Mouse (Mus musculus): ENCODE measurements at regions not wholly inside any gene's neighbourhood (a gene's known extent, or its start where the extent isn't known, plus 50 kb on each side); places are given as distances from the start of the nearest gene placed in this dataset.

DNA sequence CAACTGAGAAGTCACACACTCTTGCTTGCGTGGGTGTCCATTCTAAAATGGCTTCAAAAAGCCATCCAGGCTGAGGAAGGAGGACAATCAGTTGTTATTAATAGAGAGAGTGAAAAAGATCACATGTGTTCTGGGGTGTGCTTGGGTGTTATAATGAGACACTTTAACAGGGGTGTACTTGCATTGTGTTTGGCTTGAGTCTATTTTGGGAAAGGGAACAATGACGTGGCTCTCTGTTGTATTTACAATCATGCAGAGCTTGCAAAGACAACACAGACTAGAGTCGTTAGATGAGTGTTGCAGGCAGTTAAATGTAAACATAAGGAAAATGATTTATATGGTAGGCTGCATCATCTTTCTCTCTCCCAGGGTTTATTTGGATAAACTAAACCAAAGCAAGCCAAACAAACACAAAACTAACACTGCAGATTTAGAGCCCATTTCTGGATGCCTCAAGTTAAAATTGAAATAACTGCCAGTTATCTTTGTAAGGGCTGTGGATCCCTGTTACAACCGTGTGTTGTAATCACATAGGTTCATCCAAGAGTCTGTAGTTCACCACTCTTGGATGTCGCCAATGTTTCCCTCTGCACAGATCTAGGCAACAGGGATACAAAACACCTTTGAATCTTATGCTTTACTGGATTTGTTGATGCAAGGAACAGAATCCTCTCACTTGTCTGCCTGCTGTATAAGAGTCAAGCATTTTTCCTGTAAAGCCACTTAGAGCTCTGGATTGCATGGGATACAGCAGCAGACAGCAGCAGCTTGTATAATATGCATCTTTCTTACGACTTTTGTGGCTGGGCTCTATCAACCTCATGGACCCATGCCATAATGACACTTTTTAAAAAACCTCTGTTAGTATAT lies 139.9 kb upstream of the Rgmb start:
- ATAC-seq (ENCODE audit: insufficient read depth, low FRiP score, low read depth): no peak; the same call in 1 of the 2 replicates

DNA sequence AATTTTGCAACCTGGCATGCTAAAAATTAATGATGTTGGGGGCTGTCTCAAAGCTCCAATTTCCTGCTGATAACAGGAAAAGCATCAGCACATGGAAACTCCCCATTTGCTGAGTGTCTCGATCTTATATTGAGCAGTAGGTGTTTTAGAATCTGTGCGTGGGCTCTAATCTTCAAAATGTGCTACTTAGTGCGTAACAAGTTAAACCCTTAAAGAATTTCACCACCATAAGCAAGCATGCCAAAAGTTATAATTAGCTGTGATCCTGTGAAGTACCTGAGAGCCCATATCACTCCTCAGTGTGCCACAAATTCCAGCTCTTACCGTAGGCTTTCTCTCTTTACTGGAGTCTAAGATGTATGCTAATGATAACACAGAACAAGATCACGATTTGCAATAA lies 137.5 kb upstream of the Rgmb start:
- H3K27me3 ChIP-seq (replicated peaks): no peaks in the 10 kb centered on the region
- no peaks in the 10 kb centered on the region for H3K9me3 ChIP-seq
- H3K4me3 ChIP-seq (replicated peaks): no peak overlapping the region
- H3K27ac ChIP-seq: no peak overlapping the region
- no peaks in the 10 kb centered on the region for H3K36me3 ChIP-seq
- H3K4me2 ChIP-seq: no peak overlapping the region
- 76% methylated on average over 5 of the region's 5 CpGs for WGBS
- ATAC-seq (ENCODE audit: insufficient read depth, low FRiP score, low read depth): no peak
- H3K4me1 ChIP-seq: no peaks in the 10 kb centered on the region
- H3K9ac ChIP-seq: no peak overlapping the region

More for the DNA sequence above, 139.9 kb upstream of the Rgmb start:
- 42% methylated on average over 6 of the region's 6 CpGs for WGBS
- no peaks in the 10 kb centered on the region for H3K9me3 ChIP-seq
- H3K4me2 ChIP-seq: no peak overlapping the region
- no peaks in the 10 kb centered on the region for H3K27me3 ChIP-seq (replicated peaks)
- peak overlapping the region; percentile 45; the same call in 1 of the 2 replicates for H3K27ac ChIP-seq
- H3K36me3 ChIP-seq: no peaks in the 10 kb centered on the region
- no peak overlapping the region for H3K9ac ChIP-seq
- H3K4me1 ChIP-seq: no peaks in the 10 kb centered on the region
- H3K4me3 ChIP-seq (replicated peaks): no peak overlapping the region

DNA sequence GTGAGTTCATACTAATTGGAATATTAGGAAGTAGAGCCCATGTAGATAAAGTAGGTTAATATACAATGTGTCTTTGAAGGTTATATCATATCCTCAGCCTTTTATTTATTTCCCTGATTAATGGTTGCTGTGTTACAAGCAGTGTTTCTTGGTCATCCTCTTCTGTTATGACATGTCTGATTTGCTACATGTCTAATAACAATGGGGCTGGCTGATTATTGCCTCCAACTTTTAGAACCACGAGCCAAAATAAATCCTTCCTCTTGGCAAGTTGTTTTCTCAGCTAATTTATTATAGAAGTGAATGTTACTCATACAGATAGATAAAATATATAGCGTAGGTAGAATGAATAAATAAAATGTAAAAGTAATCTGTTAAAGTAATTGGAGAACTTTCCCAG lies 124.8 kb upstream of the Rgmb start:
- H3K9ac ChIP-seq: no peak overlapping the region
- no peak overlapping the region for H3K27ac ChIP-seq
- no peaks in the 10 kb centered on the region for H3K36me3 ChIP-seq
- WGBS: 57% methylated on average over 2 of the region's 2 CpGs
- no peak overlapping the region for H3K4me3 ChIP-seq (replicated peaks)
- H3K9me3 ChIP-seq: no peaks in the 10 kb centered on the region
- no peaks in the 10 kb centered on the region for H3K27me3 ChIP-seq (replicated peaks)
- no peak overlapping the region for H3K4me2 ChIP-seq
- no peaks in the 10 kb centered on the region for H3K4me1 ChIP-seq
- ATAC-seq (ENCODE audit: insufficient read depth, low FRiP score, low read depth): no peak

DNA sequence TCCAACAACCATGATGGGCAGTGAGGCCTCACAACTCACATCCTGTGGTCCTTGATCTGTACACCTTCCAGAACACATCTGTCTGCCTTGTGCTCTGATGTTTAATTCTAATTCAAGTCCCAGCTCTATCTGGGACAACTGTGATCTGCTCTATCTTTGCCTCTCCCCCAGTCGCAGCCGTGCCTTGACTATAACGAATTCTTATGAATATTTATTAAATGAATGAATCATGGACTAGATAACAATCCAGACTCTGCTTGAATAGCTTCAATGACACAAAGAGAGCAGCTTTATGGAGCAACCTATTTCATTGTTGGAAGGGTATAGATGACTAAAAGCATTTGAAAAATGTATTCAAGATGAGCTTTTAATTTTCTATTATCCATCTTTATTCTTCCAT lies 120.8 kb upstream of the Rgmb start:
- no peak overlapping the region for H3K4me3 ChIP-seq (replicated peaks)
- no peak overlapping the region for H3K9ac ChIP-seq
- 84% methylated on average over 3 of the region's 3 CpGs for WGBS
- no peak overlapping the region for H3K4me2 ChIP-seq
- no peaks in the 10 kb centered on the region for H3K36me3 ChIP-seq
- no peak overlapping the region for H3K27ac ChIP-seq
- no peaks in the 10 kb centered on the region for H3K27me3 ChIP-seq (replicated peaks)
- no peaks in the 10 kb centered on the region for H3K4me1 ChIP-seq
- no peaks in the 10 kb centered on the region for H3K9me3 ChIP-seq
- ATAC-seq (ENCODE audit: insufficient read depth, low FRiP score, low read depth): no peak

DNA sequence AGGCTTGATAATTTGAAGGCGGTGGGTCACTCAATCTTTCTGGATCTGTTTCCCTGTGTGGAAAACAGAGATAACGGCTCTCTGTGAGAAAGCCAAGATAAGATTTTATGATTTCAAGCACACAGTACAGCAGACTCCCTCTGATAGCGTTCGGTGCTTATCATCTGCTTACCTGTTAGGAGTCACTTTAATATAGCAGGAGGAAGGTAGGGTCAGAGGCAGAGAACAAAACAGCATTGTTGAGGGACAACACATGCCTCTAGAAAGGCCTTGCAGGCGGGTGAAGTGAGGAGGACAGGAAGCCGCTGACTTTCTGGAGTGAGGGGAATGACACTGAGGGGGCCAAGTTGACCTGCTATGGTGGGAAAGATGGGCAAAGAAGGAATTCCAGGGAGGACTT lies 118.9 kb upstream of the Rgmb start:
- 46% methylated on average over 6 of the region's 6 CpGs for WGBS
- no peaks in the 10 kb centered on the region for H3K9me3 ChIP-seq
- H3K27me3 ChIP-seq (replicated peaks): no peaks in the 10 kb centered on the region
- H3K27ac ChIP-seq: no peak overlapping the region
- H3K4me1 ChIP-seq: no peaks in the 10 kb centered on the region
- H3K4me2 ChIP-seq: no peak overlapping the region
- ATAC-seq (ENCODE audit: insufficient read depth, low FRiP score, low read depth): no peak
- H3K9ac ChIP-seq: no peak overlapping the region
- no peaks in the 10 kb centered on the region for H3K36me3 ChIP-seq
- no peak overlapping the region for H3K4me3 ChIP-seq (replicated peaks)

DNA sequence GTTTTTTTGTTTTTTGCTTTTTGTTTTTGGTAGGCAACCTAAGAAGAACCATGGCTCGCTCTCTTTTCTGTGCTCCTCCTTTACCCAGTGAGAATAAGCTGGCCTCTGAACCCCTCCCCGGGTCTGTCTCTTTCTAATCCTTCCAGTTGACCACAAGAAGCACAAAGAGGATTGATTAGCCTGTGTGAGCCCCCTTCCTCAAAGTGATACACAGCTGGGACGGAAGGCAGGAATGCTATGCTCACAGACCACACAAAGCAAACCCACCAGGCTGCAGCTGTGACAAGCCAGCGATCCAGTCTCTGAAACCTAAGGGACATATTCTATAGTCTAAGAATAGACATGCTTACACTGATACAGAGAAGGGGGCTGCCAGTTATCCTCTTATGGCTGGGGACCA lies 111.5 kb upstream of the Rgmb start:
- no peaks in the 10 kb centered on the region for H3K36me3 ChIP-seq
- H3K9me3 ChIP-seq: no peaks in the 10 kb centered on the region
- H3K4me2 ChIP-seq: no peak overlapping the region
- H3K4me3 ChIP-seq (replicated peaks): no peak overlapping the region
- H3K4me1 ChIP-seq: no peaks in the 10 kb centered on the region
- H3K27me3 ChIP-seq (replicated peaks): no peaks in the 10 kb centered on the region
- 56% methylated on average over 4 of the region's 4 CpGs for WGBS
- no peak for ATAC-seq (ENCODE audit: insufficient read depth, low FRiP score, low read depth)
- no peak overlapping the region for H3K9ac ChIP-seq
- H3K27ac ChIP-seq: no peak overlapping the region

DNA sequence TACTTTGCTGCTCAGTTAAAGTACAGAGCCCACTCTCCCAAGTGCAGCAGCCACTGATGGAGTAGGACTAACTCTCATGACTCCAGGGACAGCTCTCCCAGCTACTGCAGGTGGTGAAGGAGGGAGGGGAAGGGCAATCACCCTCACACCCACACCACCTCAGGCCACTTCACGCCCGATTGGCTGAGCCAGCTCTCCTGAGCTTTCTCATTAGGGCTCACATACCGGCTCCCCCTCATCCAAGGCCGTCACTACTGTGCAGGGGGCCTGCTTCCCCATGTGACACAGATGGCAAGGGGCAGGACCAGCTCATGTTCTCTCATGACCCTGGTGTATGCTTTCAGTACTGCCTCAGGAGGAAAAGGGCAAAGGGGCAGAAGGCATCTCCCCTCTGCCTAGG lies 87.8 kb upstream of the Rgmb start:
- Histone ChIP-seq H3K27ac (no peak overlapping the region), H3K27me3 (replicated peaks) (no peaks in the 10 kb centered on the region), H3K4me2 (no peak overlapping the region), H3K4me3 (replicated peaks) (no peak overlapping the region), H3K4me1 (no peaks in the 10 kb centered on the region), H3K9ac (no peak overlapping the region), H3K36me3 (no peaks in the 10 kb centered on the region), H3K9me3 (no peaks in the 10 kb centered on the region)
- ATAC-seq (ENCODE audit: insufficient read depth, low FRiP score, low read depth): peak; percentile 86
- WGBS: 69% methylated on average over 4 of the region's 4 CpGs

DNA sequence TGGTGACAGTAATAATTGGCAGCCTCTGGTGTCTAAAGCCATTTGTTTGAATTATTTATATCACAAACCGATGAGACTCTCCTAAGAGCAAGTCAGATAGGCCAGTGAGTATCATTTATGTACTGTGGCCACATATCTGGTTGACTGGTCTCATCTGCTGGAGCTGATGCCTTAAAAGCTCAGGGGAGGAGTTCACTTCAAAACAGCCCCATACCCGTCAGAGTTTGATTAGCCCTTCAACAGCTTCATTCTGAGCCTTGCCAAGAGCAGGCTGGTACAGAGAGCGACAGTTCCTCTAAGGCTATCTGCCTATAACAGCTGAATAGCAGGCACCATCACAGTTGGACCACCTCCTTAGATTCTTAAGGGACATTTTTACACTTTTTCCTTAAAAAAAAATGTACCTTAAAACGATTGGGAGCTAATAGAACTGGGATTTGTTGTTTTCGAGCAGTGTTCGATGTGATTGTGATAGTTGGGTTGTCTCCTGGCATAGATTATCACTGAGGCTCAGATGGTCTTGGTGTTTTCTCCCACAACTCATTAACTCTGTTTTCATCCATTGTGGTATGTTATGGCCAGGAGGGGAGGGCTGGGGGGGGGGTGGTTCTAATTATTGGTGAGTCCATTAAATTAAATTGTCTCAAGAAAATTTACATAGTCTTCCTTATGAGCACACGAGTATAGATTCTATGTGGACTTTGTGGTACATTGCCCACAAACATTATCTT lies 68.0 kb upstream of the Rgmb start:
- Histone ChIP-seq H3K4me2 (no peak overlapping the region), H3K27ac (no peak overlapping the region), H3K27me3 (replicated peaks) (no peaks in the 10 kb centered on the region), H3K36me3 (no peaks in the 10 kb centered on the region), H3K4me1 (no peaks in the 10 kb centered on the region), H3K4me3 (replicated peaks) (no peak overlapping the region), H3K9ac (no peak overlapping the region), H3K9me3 (no peaks in the 10 kb centered on the region)
- 75% methylated on average over 7 of the region's 7 CpGs for WGBS
- no peak for ATAC-seq (ENCODE audit: insufficient read depth, low FRiP score, low read depth)

DNA sequence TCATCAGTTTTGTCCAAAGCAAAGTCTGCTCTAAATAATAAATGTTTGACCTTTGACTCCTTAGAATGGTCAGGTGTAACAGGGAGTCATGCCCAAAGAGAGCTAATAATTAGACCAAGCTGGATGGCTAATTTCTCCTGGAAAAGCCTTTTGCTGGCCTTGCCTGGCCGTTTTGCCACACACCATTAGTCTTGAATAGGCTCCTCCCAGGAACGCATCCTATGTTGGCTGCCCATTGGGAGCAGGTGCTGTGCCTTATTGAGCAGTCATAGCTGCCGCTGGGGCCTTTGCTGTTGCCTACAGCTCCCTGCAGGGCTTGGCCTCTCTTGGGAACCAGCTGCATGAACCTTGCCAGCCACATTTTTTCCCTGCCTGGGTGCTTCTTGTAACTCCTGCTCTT lies 65.1 kb upstream of the Rgmb start:
- ATAC-seq (ENCODE audit: insufficient read depth, low FRiP score, low read depth): no peak

DNA sequence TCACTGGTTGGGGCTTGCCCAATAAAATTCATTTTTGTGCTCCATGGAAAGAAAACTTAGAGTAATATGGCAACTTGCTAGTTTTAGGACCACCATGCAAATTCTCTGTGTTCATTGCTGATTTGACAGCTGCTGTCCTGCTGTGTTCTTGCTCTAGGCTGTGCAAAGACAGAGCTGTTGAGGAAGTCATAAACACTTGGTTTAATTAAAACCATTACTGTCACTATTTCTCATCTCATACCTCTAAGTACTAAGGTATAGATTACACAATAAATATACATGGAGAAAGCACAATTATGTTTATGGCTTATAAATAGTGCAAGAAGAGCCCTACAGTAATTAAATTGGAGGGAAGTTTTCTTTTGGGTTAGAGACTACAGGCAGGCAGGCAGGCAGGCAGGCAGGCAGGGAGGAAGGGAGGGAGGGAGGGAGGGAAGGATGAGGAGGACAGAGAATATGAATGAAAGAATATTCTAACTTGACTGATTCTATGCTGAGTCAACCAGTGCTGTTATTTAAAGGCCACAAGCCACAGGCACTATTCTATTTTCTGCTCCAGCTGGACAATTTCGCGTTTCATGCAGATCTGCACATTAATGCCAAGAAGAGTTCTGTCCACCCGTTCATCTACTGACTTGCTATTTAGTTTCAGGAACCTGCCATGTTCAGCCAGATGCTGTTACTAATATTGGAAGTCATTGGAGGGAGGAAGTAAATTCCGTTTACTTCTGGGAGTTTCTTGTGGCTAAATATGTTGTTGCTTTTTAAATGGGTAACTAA lies 61.2 kb upstream of the Rgmb start:
- H3K9ac ChIP-seq: no peak overlapping the region
- 50% methylated on average over 4 of the region's 4 CpGs for WGBS
- H3K4me3 ChIP-seq (replicated peaks): no peak overlapping the region
- no peak overlapping the region for H3K27ac ChIP-seq
- H3K4me1 ChIP-seq: no peaks in the 10 kb centered on the region
- H3K4me2 ChIP-seq: no peak overlapping the region
- no peak for ATAC-seq (ENCODE audit: insufficient read depth, low FRiP score, low read depth)
- H3K9me3 ChIP-seq: no peaks in the 10 kb centered on the region
- H3K27me3 ChIP-seq (replicated peaks): no peaks in the 10 kb centered on the region
- no peaks in the 10 kb centered on the region for H3K36me3 ChIP-seq

More for the DNA sequence above, 65.1 kb upstream of the Rgmb start:
- WGBS: 68% methylated on average over 3 of the region's 3 CpGs
- no peaks in the 10 kb centered on the region for H3K4me1 ChIP-seq
- no peaks in the 10 kb centered on the region for H3K27me3 ChIP-seq (replicated peaks)
- no peak overlapping the region for H3K4me3 ChIP-seq (replicated peaks)
- H3K36me3 ChIP-seq: no peaks in the 10 kb centered on the region
- H3K4me2 ChIP-seq: no peak overlapping the region
- H3K9me3 ChIP-seq: no peaks in the 10 kb centered on the region
- no peak overlapping the region for H3K27ac ChIP-seq
- no peak overlapping the region for H3K9ac ChIP-seq

DNA sequence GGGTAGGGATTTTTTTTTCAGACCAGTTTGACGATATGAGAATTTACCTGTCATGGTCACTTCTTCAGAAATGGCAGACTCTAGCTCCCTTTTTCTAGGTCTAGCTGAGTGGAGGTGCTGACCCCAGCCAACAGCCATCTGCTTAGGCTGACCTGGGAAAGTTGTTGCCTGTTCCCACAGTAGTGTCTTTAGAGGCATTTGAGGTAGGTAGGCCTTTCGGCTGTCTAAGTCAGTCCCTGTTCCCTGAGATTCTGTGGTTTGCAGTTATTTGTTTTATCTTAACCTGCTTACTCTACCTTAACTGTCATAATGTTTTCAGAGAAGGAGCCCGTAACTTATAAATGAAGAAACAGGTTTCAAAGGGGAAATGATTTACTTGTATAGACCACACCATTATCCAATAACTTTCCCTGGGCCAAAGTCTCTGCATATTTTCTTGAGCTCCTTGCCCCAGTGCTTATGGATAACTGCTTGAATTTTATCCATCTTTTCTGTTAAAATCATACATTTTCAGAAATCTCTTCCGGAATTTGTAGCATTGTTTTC lies 59.8 kb upstream of the Rgmb start:
- no peak overlapping the region for H3K27ac ChIP-seq
- H3K36me3 ChIP-seq: no peaks in the 10 kb centered on the region
- H3K9me3 ChIP-seq: no peaks in the 10 kb centered on the region

More for the DNA sequence above, 59.8 kb upstream of the Rgmb start:
- H3K27me3 ChIP-seq (replicated peaks): no peaks in the 10 kb centered on the region
- no peak overlapping the region for H3K9ac ChIP-seq
- H3K4me1 ChIP-seq: no peaks in the 10 kb centered on the region
- H3K4me3 ChIP-seq (replicated peaks): no peak overlapping the region
- 90% methylated on average over 4 of the region's 4 CpGs for WGBS
- ATAC-seq (ENCODE audit: insufficient read depth, low FRiP score, low read depth): no peak
- no peak overlapping the region for H3K4me2 ChIP-seq

Measured in stomach, embryonic 15.5 days (tissue).